Mouse (Mus musculus) liver, embryonic 11.5 days (tissue): ENCODE measurements around the gene Sdk2. TPM values are rescaled to one million over a fixed set of nuclear protein-coding genes. Genes with fewer than 3 reads are reported as not detected.

Experiments
- ATAC-seq: fragments of 200-750 bp; cut with Nextera tagmentation; replicated peaks from 2 replicates; pipeline ENCODE4 v1.8.0; 2017; ENCODE audit warnings: moderate number of reproducible peaks, mild to moderate bottlenecking, moderate TSS enrichment, moderate library complexity; ENCODE audit not compliant: low FRiP score
- DNase-seq: peaks from one replicate; pipeline ENCODE4 v3.0.0-alpha.2; 2017; ENCODE audit warnings: low spot score
- H3K27ac ChIP-seq: fragments of 300-500 bp; sonication (generic); 2 replicates; pipeline ENCODE4 v1.5.1; 2014; ENCODE audit warnings: mild to moderate bottlenecking, low read depth, low read length, control low read depth
- H3K27me3 ChIP-seq: fragments of 300-500 bp; sonication (generic); replicated peaks from 2 replicates; pipeline ENCODE4 v1.6.1; 2014; ENCODE audit warnings: low read length, mixed read lengths; ENCODE audit not compliant: control insufficient read depth, insufficient read depth
- H3K36me3 ChIP-seq: fragments of 300-500 bp; sonication (generic); 2 replicates; pipeline ENCODE4 v1.6.1; 2014; ENCODE audit warnings: mild to moderate bottlenecking, low read length, moderate library complexity, mixed read lengths; ENCODE audit not compliant: control insufficient read depth, insufficient read depth
- H3K4me1 ChIP-seq: fragments of 300-500 bp; sonication (generic); replicated peaks from 2 replicates; pipeline ENCODE4 v1.6.1; 2014; ENCODE audit warnings: low read length, mixed read lengths; ENCODE audit not compliant: control insufficient read depth, insufficient read depth
- H3K4me2 ChIP-seq: fragments of 300-500 bp; sonication (generic); 2 replicates; pipeline ENCODE4 v1.6.1; 2014; ENCODE audit warnings: mild to moderate bottlenecking, control low read depth, moderate library complexity
- H3K4me3 ChIP-seq: fragments of 300-500 bp; sonication (generic); 2 replicates; pipeline ENCODE4 v1.5.1; 2014; ENCODE audit warnings: low read depth, low read length, control low read depth
- H3K9ac ChIP-seq: fragments of 300-500 bp; sonication (generic); 2 replicates; pipeline ENCODE4 v1.6.1; 2014; ENCODE audit warnings: low read depth, low read length, control low read depth
- H3K9me3 ChIP-seq: fragments of 300-500 bp; sonication (generic); 2 replicates; pipeline ENCODE4 v1.6.1; 2016; ENCODE audit warnings: low read length, inconsistent platforms, mixed read lengths; ENCODE audit not compliant: control insufficient read depth
- WGBS: fragments of 180-500 bp; shearing (Covaris S2); extraction: QIAGEN DNeasy Blood & Tissue Kit; methylation state at CpG from one replicate; pipeline ENCODE4 v1.1.7; 2014; 5-methylcytosine and 5-hydroxymethylcytosine counted together
- polyA plus RNA-seq: library from polyadenylated mRNA; unstranded; fragments of >200 nt; fragmentation: Nextera tagmentation; extraction: Ambion mirVana; gene quantifications from 2 replicates; pipeline ENCODE4 v1.2.1, GENCODE M21; 2014

Sdk2 gene
- polyA plus RNA-seq, 1 experiment from 2014 or later, result 1.9 TPM

DNA sequence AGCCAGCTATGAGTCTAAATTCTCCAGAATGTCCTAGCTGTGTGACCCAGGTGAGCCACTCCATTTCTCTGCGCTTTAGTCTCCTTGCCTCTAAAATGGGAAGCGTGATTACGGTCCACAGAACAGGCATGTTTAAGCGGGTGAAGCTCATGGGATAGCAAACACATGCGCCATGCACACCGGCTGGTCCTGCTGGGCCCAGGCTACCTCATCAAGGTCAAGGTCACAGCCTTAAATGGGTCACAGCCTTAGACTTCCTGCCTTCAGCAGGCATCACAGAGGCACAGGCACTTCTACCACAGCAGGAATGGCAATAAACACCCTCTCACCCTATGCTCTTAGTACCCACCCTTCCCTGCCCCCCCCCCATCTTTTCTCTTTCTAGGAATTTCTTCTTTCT is 72.9 kb downstream of the Sdk2 start:
- peaks cover 2% of the 10 kb centered on the region; the same call in 1 of the 2 replicates for H3K4me1 ChIP-seq
- 90% methylated on average over 6 of the region's 6 CpGs for WGBS
- ATAC-seq (no peak), DNase-seq (no peak)
- H3K4me2 ChIP-seq, result no peak overlapping the region
- no peaks in the 10 kb centered on the region for H3K9me3 ChIP-seq
- H3K27me3 ChIP-seq, result no peaks in the 10 kb centered on the region
- H3K27ac ChIP-seq, result no peak overlapping the region
- H3K36me3 ChIP-seq, result no peaks in the 10 kb centered on the region
- H3K4me3 ChIP-seq, result no peak overlapping the region
- H3K9ac ChIP-seq, result no peak overlapping the region

DNA sequence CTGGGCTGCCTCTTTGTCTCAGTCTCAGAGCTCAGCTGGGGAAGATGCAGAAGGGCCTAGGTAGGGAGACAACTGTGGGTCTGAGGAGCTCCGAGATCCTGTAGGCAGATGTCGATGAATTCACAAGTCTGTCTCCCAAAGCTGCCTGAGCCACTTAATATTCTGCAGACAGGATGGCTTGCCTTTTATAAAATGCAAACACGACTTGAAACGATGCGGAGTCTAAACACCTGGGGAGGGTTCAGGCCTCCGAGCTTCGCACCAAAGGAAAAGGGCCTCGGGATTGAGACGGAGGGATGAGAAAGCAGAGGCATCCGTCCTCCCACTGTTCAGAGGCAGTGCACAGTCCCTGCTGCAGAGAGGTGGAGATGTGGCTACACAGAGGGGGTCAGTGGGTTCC is 74.0 kb downstream of the Sdk2 start:
- WGBS, result 80% methylated on average over 10 of the region's 10 CpGs
- H3K36me3 ChIP-seq, result no peaks in the 10 kb centered on the region
- H3K27me3 ChIP-seq, result no peaks in the 10 kb centered on the region
- peaks cover 2% of the 10 kb centered on the region; the same call in 1 of the 2 replicates for H3K4me1 ChIP-seq
- H3K4me3 ChIP-seq, result no peak overlapping the region
- no peak overlapping the region for H3K4me2 ChIP-seq
- H3K9ac ChIP-seq, result no peak overlapping the region
- no peak for DNase-seq
- no peak for ATAC-seq
- no peak overlapping the region for H3K27ac ChIP-seq
- H3K9me3 ChIP-seq, result no peaks in the 10 kb centered on the region

DNA sequence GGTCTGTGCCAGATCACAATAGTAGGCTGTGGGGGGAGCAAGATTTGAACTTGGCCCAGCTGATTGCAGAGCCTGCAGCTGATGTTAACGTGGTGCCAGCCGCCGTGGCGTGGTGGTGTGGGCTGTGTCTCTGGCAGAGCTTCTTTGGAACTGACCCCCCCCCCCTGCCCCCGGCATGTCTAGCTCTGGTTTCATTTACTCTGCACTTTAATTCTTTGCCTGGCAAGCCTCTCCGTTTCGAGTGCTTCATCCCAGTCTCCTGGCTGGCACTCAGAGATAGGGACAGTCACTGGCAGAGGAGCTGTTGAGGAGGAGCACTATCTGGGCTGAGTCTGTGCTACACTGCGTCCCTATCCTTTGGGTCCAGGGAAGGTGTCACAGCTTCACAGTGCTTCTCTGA is 75.0 kb downstream of the Sdk2 start:
- 73% methylated on average over 8 of the region's 8 CpGs for WGBS
- no peaks in the 10 kb centered on the region for H3K36me3 ChIP-seq
- no peak overlapping the region for H3K4me2 ChIP-seq
- no peaks in the 10 kb centered on the region for H3K27me3 ChIP-seq
- no peak overlapping the region for H3K27ac ChIP-seq
- ATAC-seq, result no peak
- no peak overlapping the region for H3K9ac ChIP-seq
- no peak overlapping the region for H3K4me3 ChIP-seq
- DNase-seq, result no peak
- no peaks in the 10 kb centered on the region for H3K9me3 ChIP-seq
- H3K4me1 ChIP-seq, result peaks cover 2% of the 10 kb centered on the region; the same call in 1 of the 2 replicates

DNA sequence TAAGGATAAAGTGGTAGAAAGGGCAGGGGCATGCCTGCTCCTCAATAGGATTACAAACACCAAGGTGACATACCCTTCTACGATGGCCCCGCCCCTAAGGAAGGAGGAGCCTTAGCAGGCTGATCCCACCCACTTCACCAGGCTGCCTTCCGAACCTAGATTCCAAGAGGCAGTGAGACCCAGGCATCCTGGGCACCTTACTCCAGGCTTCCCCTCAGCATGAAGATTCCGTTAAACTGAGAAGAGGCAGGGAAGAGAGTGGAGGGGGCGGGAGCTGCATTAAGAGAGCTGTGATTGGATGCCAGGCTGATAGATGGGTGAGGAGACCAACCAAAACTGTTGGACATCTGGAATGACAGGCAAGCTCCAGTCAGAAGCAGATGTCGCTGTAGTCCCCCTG is 76.4 kb downstream of the Sdk2 start:
- Histone ChIP-seq H3K4me2 (peak overlapping the region; percentile 31; the same call in 1 of the 2 replicates), H3K4me3 (no peak overlapping the region), H3K27me3 (no peaks in the 10 kb centered on the region), H3K9ac (no peak overlapping the region), H3K36me3 (no peaks in the 10 kb centered on the region), H3K4me1 (peaks cover 2% of the 10 kb centered on the region; the same call in 1 of the 2 replicates), H3K9me3 (no peaks in the 10 kb centered on the region), H3K27ac (no peak overlapping the region)
- 5% methylated on average over 6 of the region's 6 CpGs for WGBS
- ATAC-seq, result peak; percentile 29; the same call in 1 of the 2 replicates
- peak; percentile 44 for DNase-seq

DNA sequence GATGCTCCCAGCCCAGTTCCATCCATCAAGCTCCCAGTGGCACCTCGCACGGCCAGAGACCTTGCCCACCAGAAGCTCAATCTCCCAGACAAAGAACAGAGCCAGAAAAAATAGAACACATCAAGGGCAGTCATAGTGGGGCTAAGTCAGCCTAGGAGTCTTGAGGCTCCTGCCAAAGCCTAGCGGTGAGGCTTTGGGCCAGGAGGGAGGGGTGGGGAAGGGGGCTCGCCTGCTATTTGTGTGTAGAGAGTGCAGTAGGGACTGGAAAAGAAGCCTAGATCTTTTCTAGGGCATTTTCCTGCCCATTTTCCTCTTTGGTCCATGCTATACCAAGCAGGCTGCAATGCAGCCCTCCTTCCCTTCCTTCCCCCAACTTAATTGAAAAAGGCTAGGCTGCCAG is 76.8 kb downstream of the Sdk2 start:
- no peak overlapping the region for H3K4me3 ChIP-seq
- H3K9ac ChIP-seq, result no peak overlapping the region
- 32% methylated on average over 4 of the region's 4 CpGs for WGBS
- no peak overlapping the region for H3K27ac ChIP-seq
- H3K4me2 ChIP-seq, result no peak overlapping the region
- H3K9me3 ChIP-seq, result no peaks in the 10 kb centered on the region
- H3K36me3 ChIP-seq, result no peaks in the 10 kb centered on the region
- peaks cover 2% of the 10 kb centered on the region; the same call in 1 of the 2 replicates for H3K4me1 ChIP-seq
- no peak for ATAC-seq
- DNase-seq, result no peak
- H3K27me3 ChIP-seq, result no peaks in the 10 kb centered on the region

DNA sequence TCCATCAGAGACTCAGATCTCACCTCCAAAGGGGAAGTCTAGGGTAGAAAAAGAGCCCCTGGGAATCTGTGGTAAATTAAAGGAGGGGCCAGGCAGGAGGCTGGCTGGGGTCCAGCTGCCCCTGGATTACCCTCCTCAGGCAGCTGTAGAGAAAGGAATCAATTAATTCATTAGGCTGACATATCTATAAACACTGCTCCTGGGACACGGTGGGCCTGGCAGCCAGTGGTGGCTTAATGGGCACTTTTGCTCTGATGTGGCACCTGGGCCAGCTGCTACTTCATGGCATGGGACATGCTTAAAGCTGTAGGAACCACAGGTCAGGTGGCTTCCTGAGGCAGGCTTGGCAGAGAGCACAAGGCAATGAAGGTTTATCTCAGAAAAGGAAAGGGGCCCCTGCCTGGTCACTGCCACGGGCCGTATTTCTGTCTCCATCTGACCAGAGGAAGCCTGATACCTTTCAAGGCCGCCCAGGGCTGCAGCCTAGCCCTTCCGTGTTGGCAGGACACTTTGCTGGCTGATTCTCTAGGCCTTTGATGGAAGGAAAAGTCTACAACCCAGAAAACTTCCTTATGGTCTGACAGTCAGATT is 80.9 kb downstream of the Sdk2 start:
- ATAC-seq, result no peak
- Histone ChIP-seq H3K4me2 (no peak overlapping the region), H3K4me3 (no peak overlapping the region), H3K36me3 (no peaks in the 10 kb centered on the region), H3K27me3 (no peaks in the 10 kb centered on the region), H3K9ac (no peak overlapping the region), H3K27ac (no peak overlapping the region), H3K4me1 (peaks cover 2% of the 10 kb centered on the region; the same call in 1 of the 2 replicates), H3K9me3 (no peaks in the 10 kb centered on the region)
- 35% methylated on average over 5 of the region's 5 CpGs for WGBS
- DNase-seq, result no peak

DNA sequence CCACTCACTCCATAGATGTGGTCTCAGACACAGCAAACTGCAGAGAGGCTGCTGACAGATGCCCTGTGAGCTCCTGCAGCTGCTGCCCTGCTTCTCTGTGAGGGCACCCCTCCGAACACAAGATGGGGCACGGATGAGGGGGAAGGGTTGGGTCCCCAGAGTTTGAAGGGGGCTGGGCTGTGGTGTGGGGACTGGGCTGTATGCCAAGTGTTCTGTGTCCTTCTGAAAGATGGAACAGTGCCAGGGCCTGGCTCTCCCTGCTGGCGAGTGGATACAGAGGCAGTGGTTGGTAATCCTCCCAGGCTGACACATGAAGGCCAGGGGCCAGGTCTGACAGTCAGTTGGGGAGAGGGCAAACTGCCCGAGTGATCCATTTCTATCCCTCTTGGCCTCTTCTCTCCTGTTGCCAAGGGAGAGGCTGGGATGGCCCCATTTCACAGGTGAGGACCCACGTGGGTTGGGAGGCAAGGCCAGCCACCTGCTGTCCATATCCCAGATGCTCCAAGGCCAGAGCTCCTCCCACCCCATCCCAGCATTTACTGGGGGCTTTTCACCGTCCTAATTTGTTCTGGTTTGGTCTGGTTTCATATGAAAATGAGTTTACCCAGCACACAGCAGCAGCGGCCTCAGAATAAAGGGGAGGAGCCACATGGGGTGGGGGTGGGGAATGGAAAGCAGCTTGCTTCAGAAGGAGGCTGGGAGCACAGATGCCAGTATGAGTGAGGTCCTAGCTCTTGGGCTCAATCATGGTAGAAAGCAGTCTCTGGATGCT is 84.9 kb downstream of the Sdk2 start:
- Histone ChIP-seq H3K9ac (no peak overlapping the region), H3K36me3 (no peaks in the 10 kb centered on the region), H3K27me3 (no peaks in the 10 kb centered on the region), H3K4me3 (no peak overlapping the region), H3K4me1 (no peaks in the 10 kb centered on the region), H3K9me3 (no peaks in the 10 kb centered on the region), H3K27ac (no peak overlapping the region), H3K4me2 (no peak overlapping the region)
- no peak for ATAC-seq
- DNase-seq, result no peak
- WGBS, result 49% methylated on average over 7 of the region's 7 CpGs

DNA sequence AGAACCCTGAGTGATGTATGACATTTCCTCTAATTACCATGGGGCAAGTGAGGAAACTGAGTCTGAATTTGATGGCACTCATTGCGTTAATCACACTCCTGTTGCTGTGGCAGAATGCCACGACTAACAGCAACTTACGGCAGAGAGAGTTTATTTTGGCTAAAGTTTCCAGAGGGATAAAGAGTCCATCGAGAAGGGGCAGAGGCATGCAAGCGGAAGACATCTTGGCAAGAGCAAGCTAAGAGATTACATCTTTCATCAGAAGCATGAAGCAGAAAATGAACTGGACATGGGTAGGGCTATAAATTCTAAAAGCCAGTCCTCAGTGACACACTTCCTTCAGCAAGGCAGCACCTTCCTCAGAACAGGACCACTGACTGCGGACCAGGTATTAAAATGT is 85.8 kb downstream of the Sdk2 start:
- DNase-seq, result no peak

DNA sequence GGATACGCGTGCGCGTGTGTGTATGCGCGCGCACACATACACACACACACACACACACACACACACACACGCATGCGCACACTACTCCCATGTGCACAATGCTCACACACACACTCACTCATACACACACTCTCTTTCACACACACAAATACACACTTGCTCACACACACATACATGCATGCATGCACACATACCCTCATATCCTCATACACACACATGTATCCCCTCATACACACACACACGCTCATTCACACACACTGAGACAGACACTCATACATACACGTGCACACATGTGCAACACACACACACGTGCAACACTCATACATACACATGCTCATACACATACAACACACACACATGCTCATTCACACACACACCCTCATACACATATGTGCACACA is 88.5 kb downstream of the Sdk2 start:
- no peak overlapping the region for H3K9ac ChIP-seq
- ATAC-seq (no peak), DNase-seq (no peak)
- no peak overlapping the region for H3K4me3 ChIP-seq
- no peak overlapping the region for H3K27ac ChIP-seq
- no peaks in the 10 kb centered on the region for H3K36me3 ChIP-seq
- no peak overlapping the region for H3K4me2 ChIP-seq
- H3K4me1 ChIP-seq, result no peaks in the 10 kb centered on the region
- H3K9me3 ChIP-seq, result no peaks in the 10 kb centered on the region
- WGBS, result 96% methylated on average over 12 of the region's 12 CpGs
- no peaks in the 10 kb centered on the region for H3K27me3 ChIP-seq

More for the DNA sequence above, 85.8 kb downstream of the Sdk2 start:
- no peak overlapping the region for H3K4me2 ChIP-seq
- H3K27ac ChIP-seq, result no peak overlapping the region
- no peaks in the 10 kb centered on the region for H3K27me3 ChIP-seq
- no peaks in the 10 kb centered on the region for H3K9me3 ChIP-seq
- H3K4me3 ChIP-seq, result no peak overlapping the region
- H3K36me3 ChIP-seq, result no peaks in the 10 kb centered on the region
- ATAC-seq, result no peak
- H3K4me1 ChIP-seq, result no peaks in the 10 kb centered on the region
- H3K9ac ChIP-seq, result no peak overlapping the region
- 85% methylated on average over 6 of the region's 6 CpGs for WGBS
